In the genomic region with DNA sequence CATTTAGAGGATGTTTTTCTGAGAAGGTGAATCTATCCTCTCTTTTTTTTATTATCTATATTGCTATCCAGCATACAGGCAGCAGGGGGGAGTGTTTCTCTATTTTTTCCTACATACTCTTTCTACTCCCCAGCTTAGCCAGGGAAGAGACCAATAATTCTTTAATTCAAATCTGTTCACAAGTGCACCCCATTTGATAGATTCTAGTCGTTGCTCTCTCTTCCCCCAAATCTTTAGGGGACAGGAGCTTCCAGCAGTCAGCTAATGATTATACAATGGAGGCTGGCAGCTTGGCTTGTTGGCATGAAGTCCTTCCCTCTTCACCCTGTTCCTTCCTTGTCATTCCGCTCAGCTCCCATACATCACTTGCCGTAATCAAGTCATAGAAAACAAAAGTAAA, we compare ENCODE assay signal across 9 mouse cellular contexts. TPM values are rescaled to one million over a fixed set of nuclear protein-coding genes. Genes with fewer than 3 reads are reported as not detected.
DNase-seq lines count a peak whose midpoint lies in the region; ATAC-seq lines count a peak whose summit lies in the region.
"Had no signal": no experiment of that assay in that cellular context is flagged by ENCODE, and none has a peak within 500 bp of the region (broad histone marks: within the 10 kb centered on the region; RNA-seq: fewer than 3 reads in every experiment).

No protein-coding gene starts in this region.

- WGBS in midbrain, embryonic 11.5 days = 64% methylated on average over 3 of the region's 3 CpGs
- 76% methylated on average over 3 of the region's 3 CpGs for WGBS in midbrain, embryonic 10.5 days

- H3K4me3 ChIP-seq in midbrain, embryonic 11.5 days (ENCODE audit: low read depth, low read length) = no peak overlapping the region
- no peak overlapping the region for H3K4me3 ChIP-seq in midbrain, embryonic 10.5 days
- H3K4me3 ChIP-seq: myocyte had no signal

- peak; percentile 27; the same call in 1 of the 2 replicates for ATAC-seq in midbrain, embryonic 11.5 days (ENCODE audit: low FRiP score)
- ATAC-seq in granulocyte monocyte progenitor cell, adult 5-6 weeks (replicated peaks; ENCODE audit: poor library complexity, severe bottlenecking) = no peak

- no peak overlapping the region for H3K9ac ChIP-seq in midbrain, embryonic 11.5 days (ENCODE audit: low read length)

- no peak overlapping the region for H3K4me2 ChIP-seq in midbrain, embryonic 11.5 days

- H3K27ac ChIP-seq in midbrain, embryonic 11.5 days (ENCODE audit: low read depth, low read length) = no peak overlapping the region
- no peak overlapping the region for H3K27ac ChIP-seq in midbrain, embryonic 10.5 days (replicated peaks)

- no peaks in the 10 kb centered on the region for H3K27me3 ChIP-seq in midbrain, embryonic 11.5 days (ENCODE audit: control insufficient read depth, insufficient read depth, low read length)
- no peaks in the 10 kb centered on the region for H3K27me3 ChIP-seq in midbrain, embryonic 10.5 days (ENCODE audit: low read depth, poor library complexity, severe bottlenecking)

- peak; percentile 41 for DNase-seq in adrenal gland, postnatal 10 days
- DNase-seq in adrenal gland, postnatal 25 days = no peak
- DNase-seq in midbrain, embryonic 11.5 days (ENCODE audit: low spot score, missing footprints) = no peak
- DNase-seq in midbrain, embryonic 10.5 days (ENCODE audit: low spot score) = no peak
- peak; percentile 39 to 51 for DNase-seq in left cerebral cortex, adult 18-20 months (ENCODE audit: low spot score in 2 of 2)
- DNase-seq in ovary, postnatal 14 days (ENCODE audit: low spot score) = no peak
- no peak for DNase-seq in gastrocnemius, postnatal 10 days

- no peaks in the 10 kb centered on the region for H3K4me1 ChIP-seq in midbrain, embryonic 11.5 days (ENCODE audit: control insufficient read depth, insufficient read depth, low read length)
- H3K4me1 ChIP-seq in midbrain, embryonic 10.5 days = 0 out of 2 replicates have a peak, but pooled peaks cover 6% of the 10 kb centered on the region

- H3K9me3 ChIP-seq in midbrain, embryonic 11.5 days (ENCODE audit: control insufficient read depth, low read length) = no peaks in the 10 kb centered on the region
- no peaks in the 10 kb centered on the region for H3K9me3 ChIP-seq in midbrain, embryonic 10.5 days (replicated peaks)

- H3K36me3 ChIP-seq in midbrain, embryonic 11.5 days (ENCODE audit: control insufficient read depth, insufficient read depth, low read length) = no peaks in the 10 kb centered on the region
- no peaks in the 10 kb centered on the region for H3K36me3 ChIP-seq in midbrain, embryonic 10.5 days

RNA-seq across cellular contexts. Expression of a gene that starts 44.7 kb away (rescaled TPM):
- total RNA-seq in adrenal gland, postnatal 10 days (2021) = 10 to 100 TPM; 23.3 to 28.1 TPM
- 42.9 and 43.3 TPM in 2 replicates for total RNA-seq in adrenal gland, postnatal 25 days (2021)
- 24.5 and 24.6 TPM in 2 replicates for polyA plus RNA-seq in midbrain, embryonic 11.5 days (2014; fragmentation: Nextera tagmentation; extraction: Ambion mirVana)
- polyA plus RNA-seq in midbrain, embryonic 10.5 days (2016; fragmentation: Nextera tagmentation; extraction: Ambion mirVana) = 15.6 and 18.0 TPM in 2 replicates
- 10 to 100 TPM; 35.8 to 37.5 TPM for total RNA-seq in left cerebral cortex, adult 18-20 months (2021)
- total RNA-seq in gastrocnemius, postnatal 10 days (2021) = 10 to 100 TPM; 14.9 to 18.6 TPM
- 21.5 and 27.4 TPM in 2 replicates for total RNA-seq in granulocyte monocyte progenitor cell, adult 5-6 weeks (2014; fragmentation: Nextera tagmentation)
- total RNA-seq in granulocyte monocyte progenitor cell, adult 5-6 weeks (2017) = 35.3 and 40.6 TPM in 2 replicates

Comparison
In these comparisons a context has a peak if more than half of its experiments do, and no peak if none do; other contexts are left out.
1. DNase-seq: peak in adrenal gland, postnatal 10 days (single experiment) and left cerebral cortex, adult 18-20 months (2 of 2); none in adrenal gland, postnatal 25 days (single experiment), midbrain, embryonic 11.5 days (single experiment), midbrain, embryonic 10.5 days (single experiment), ovary, postnatal 14 days (single experiment) and gastrocnemius, postnatal 10 days (single experiment).